Mouse (Mus musculus): ENCODE results near the gene Tmem51. TPM values are rescaled to one million over a fixed set of nuclear protein-coding genes. Genes with fewer than 3 reads are reported as not detected.

The Tmem51 gene
- polyA plus RNA-seq, 1 experiment from 2014 or later, result 5.1 TPM

- peaks cover 4% of the 10 kb centered on the region; the same call in 1 of the 2 replicates for H3K4me1 ChIP-seq (ENCODE audit: control insufficient read depth, insufficient read depth, low read length)
- H3K36me3 ChIP-seq (ENCODE audit: control insufficient read depth, insufficient read depth, low read length), result no peaks in the 10 kb centered on the region
- WGBS, result 74% methylated on average over 6 of the region's 6 CpGs
- ATAC-seq (ENCODE audit: insufficient read depth, low FRiP score, low TSS enrichment) (no peak), DNase-seq (ENCODE audit: low spot score) (no peak)
- no peak overlapping the region for H3K27ac ChIP-seq (ENCODE audit: low read depth, low read length)
- no peak overlapping the region for H3K4me2 ChIP-seq (ENCODE audit: low read depth)
- H3K27me3 ChIP-seq (ENCODE audit: control insufficient read depth, insufficient read depth, low read length), result no peaks in the 10 kb centered on the region
- H3K9ac ChIP-seq (ENCODE audit: low read length), result no peak overlapping the region
- no peak overlapping the region for H3K4me3 ChIP-seq (ENCODE audit: low read depth, low read length)
- H3K9me3 ChIP-seq (ENCODE audit: control insufficient read depth, low read length), result no peaks in the 10 kb centered on the region
Observed at GRCm38 (mm10) chr4:142065835-142066234, 18.3 kb downstream of the Tmem51 start.

GRCm38 (mm10) chr4:142065270-142065669, 18.8 kb downstream of the Tmem51 start:
- Histone ChIP-seq H3K27ac (ENCODE audit: low read depth, low read length) (no peak overlapping the region), H3K9ac (ENCODE audit: low read length) (no peak overlapping the region), H3K36me3 (ENCODE audit: control insufficient read depth, insufficient read depth, low read length) (no peaks in the 10 kb centered on the region), H3K4me3 (ENCODE audit: low read depth, low read length) (no peak overlapping the region), H3K9me3 (ENCODE audit: control insufficient read depth, low read length) (no peaks in the 10 kb centered on the region), H3K4me2 (ENCODE audit: low read depth) (no peak overlapping the region), H3K4me1 (ENCODE audit: control insufficient read depth, insufficient read depth, low read length) (peaks cover 6% of the 10 kb centered on the region; the same call in 1 of the 2 replicates), H3K27me3 (ENCODE audit: control insufficient read depth, insufficient read depth, low read length) (no peaks in the 10 kb centered on the region)
- 87% methylated on average over 8 of the region's 8 CpGs for WGBS
- DNase-seq (ENCODE audit: low spot score) (no peak), ATAC-seq (ENCODE audit: insufficient read depth, low FRiP score, low TSS enrichment) (no peak)

- 90% methylated on average over 11 of the region's 11 CpGs for WGBS
- Histone ChIP-seq H3K4me1 (ENCODE audit: control insufficient read depth, insufficient read depth, low read length) (peaks cover 6% of the 10 kb centered on the region; the same call in 1 of the 2 replicates), H3K4me3 (ENCODE audit: low read depth, low read length) (no peak overlapping the region), H3K36me3 (ENCODE audit: control insufficient read depth, insufficient read depth, low read length) (no peaks in the 10 kb centered on the region), H3K27me3 (ENCODE audit: control insufficient read depth, insufficient read depth, low read length) (no peaks in the 10 kb centered on the region), H3K27ac (ENCODE audit: low read depth, low read length) (no peak overlapping the region), H3K9me3 (ENCODE audit: control insufficient read depth, low read length) (no peaks in the 10 kb centered on the region), H3K4me2 (ENCODE audit: low read depth) (no peak overlapping the region), H3K9ac (ENCODE audit: low read length) (no peak overlapping the region)
- ATAC-seq (ENCODE audit: insufficient read depth, low FRiP score, low TSS enrichment) (no peak), DNase-seq (ENCODE audit: low spot score) (no peak)
Observed at GRCm38 (mm10) chr4:142064582-142065228, 19.4 kb downstream of the Tmem51 start.

GRCm38 (mm10) chr4:142063057-142063534, 21.0 kb downstream of the Tmem51 start:
- H3K4me2 ChIP-seq (ENCODE audit: low read depth), result no peak overlapping the region
- 87% methylated on average over 8 of the region's 8 CpGs for WGBS
- 0 out of 2 replicates have a peak, but pooled peaks cover 6% of the 10 kb centered on the region for H3K4me1 ChIP-seq (ENCODE audit: control insufficient read depth, insufficient read depth, low read length)
- ATAC-seq (ENCODE audit: insufficient read depth, low FRiP score, low TSS enrichment) (no peak), DNase-seq (ENCODE audit: low spot score) (no peak)
- no peak overlapping the region for H3K27ac ChIP-seq (ENCODE audit: low read depth, low read length)
- H3K9me3 ChIP-seq (ENCODE audit: control insufficient read depth, low read length), result no peaks in the 10 kb centered on the region
- no peaks in the 10 kb centered on the region for H3K36me3 ChIP-seq (ENCODE audit: control insufficient read depth, insufficient read depth, low read length)
- no peaks in the 10 kb centered on the region for H3K27me3 ChIP-seq (ENCODE audit: control insufficient read depth, insufficient read depth, low read length)
- H3K4me3 ChIP-seq (ENCODE audit: low read depth, low read length), result no peak overlapping the region
- no peak overlapping the region for H3K9ac ChIP-seq (ENCODE audit: low read length)

- 0 out of 2 replicates have a peak, but pooled peaks cover 6% of the 10 kb centered on the region for H3K4me1 ChIP-seq (ENCODE audit: control insufficient read depth, insufficient read depth, low read length)
- no peak for DNase-seq (ENCODE audit: low spot score)
- no peaks in the 10 kb centered on the region for H3K9me3 ChIP-seq (ENCODE audit: control insufficient read depth, low read length)
- H3K27me3 ChIP-seq (ENCODE audit: control insufficient read depth, insufficient read depth, low read length), result no peaks in the 10 kb centered on the region
- no peak overlapping the region for H3K27ac ChIP-seq (ENCODE audit: low read depth, low read length)
- 67% methylated on average over 23 of the region's 23 CpGs for WGBS
- H3K9ac ChIP-seq (ENCODE audit: low read length), result no peak overlapping the region
- ATAC-seq (ENCODE audit: insufficient read depth, low FRiP score, low TSS enrichment), result no peak
- H3K36me3 ChIP-seq (ENCODE audit: control insufficient read depth, insufficient read depth, low read length), result no peaks in the 10 kb centered on the region
- no peak overlapping the region for H3K4me2 ChIP-seq (ENCODE audit: low read depth)
- no peak overlapping the region for H3K4me3 ChIP-seq (ENCODE audit: low read depth, low read length)
Observed at GRCm38 (mm10) chr4:142061485-142062240, 22.4 kb downstream of the Tmem51 start.

- no peak for ATAC-seq (ENCODE audit: insufficient read depth, low FRiP score, low TSS enrichment)
- 38% methylated on average over 18 of the region's 18 CpGs for WGBS
- no peak overlapping the region; the same call in 1 of the 2 replicates for H3K9ac ChIP-seq (ENCODE audit: low read length)
- H3K36me3 ChIP-seq (ENCODE audit: control insufficient read depth, insufficient read depth, low read length), result no peaks in the 10 kb centered on the region
- DNase-seq (ENCODE audit: low spot score), result no peak
- no peak overlapping the region for H3K27ac ChIP-seq (ENCODE audit: low read depth, low read length)
- no peak overlapping the region for H3K4me3 ChIP-seq (ENCODE audit: low read depth, low read length)
- H3K9me3 ChIP-seq (ENCODE audit: control insufficient read depth, low read length), result no peaks in the 10 kb centered on the region
- H3K4me2 ChIP-seq (ENCODE audit: low read depth), result no peak overlapping the region
- H3K4me1 ChIP-seq (ENCODE audit: control insufficient read depth, insufficient read depth, low read length), result 0 out of 2 replicates have a peak, but pooled peaks cover 6% of the 10 kb centered on the region
- H3K27me3 ChIP-seq (ENCODE audit: control insufficient read depth, insufficient read depth, low read length), result no peaks in the 10 kb centered on the region
Observed at GRCm38 (mm10) chr4:142060455-142061378, 23.4 kb downstream of the Tmem51 start.

- 0 out of 2 replicates have a peak, but pooled peaks cover 6% of the 10 kb centered on the region for H3K4me1 ChIP-seq (ENCODE audit: control insufficient read depth, insufficient read depth, low read length)
- DNase-seq (ENCODE audit: low spot score) (no peak), ATAC-seq (ENCODE audit: insufficient read depth, low FRiP score, low TSS enrichment) (no peak)
- H3K36me3 ChIP-seq (ENCODE audit: control insufficient read depth, insufficient read depth, low read length), result no peaks in the 10 kb centered on the region
- H3K9ac ChIP-seq (ENCODE audit: low read length), result no peak overlapping the region
- H3K27me3 ChIP-seq (ENCODE audit: control insufficient read depth, insufficient read depth, low read length), result no peaks in the 10 kb centered on the region
- no peak overlapping the region for H3K27ac ChIP-seq (ENCODE audit: low read depth, low read length)
- no peak overlapping the region for H3K4me2 ChIP-seq (ENCODE audit: low read depth)
- WGBS, result 92% methylated on average over 8 of the region's 8 CpGs
- no peaks in the 10 kb centered on the region for H3K9me3 ChIP-seq (ENCODE audit: control insufficient read depth, low read length)
- H3K4me3 ChIP-seq (ENCODE audit: low read depth, low read length), result no peak overlapping the region
Observed at GRCm38 (mm10) chr4:142059841-142060193, 24.3 kb downstream of the Tmem51 start.

GRCm38 (mm10) chr4:142059113-142059840, 24.8 kb downstream of the Tmem51 start:
- no peaks in the 10 kb centered on the region for H3K27me3 ChIP-seq (ENCODE audit: control insufficient read depth, insufficient read depth, low read length)
- no peak for DNase-seq (ENCODE audit: low spot score)
- H3K36me3 ChIP-seq (ENCODE audit: control insufficient read depth, insufficient read depth, low read length), result no peaks in the 10 kb centered on the region
- no peak overlapping the region for H3K4me3 ChIP-seq (ENCODE audit: low read depth, low read length)
- no peak overlapping the region for H3K9ac ChIP-seq (ENCODE audit: low read length)
- H3K9me3 ChIP-seq (ENCODE audit: control insufficient read depth, low read length), result no peaks in the 10 kb centered on the region
- no peak for ATAC-seq (ENCODE audit: insufficient read depth, low FRiP score, low TSS enrichment)
- 0 out of 2 replicates have a peak, but pooled peaks cover 6% of the 10 kb centered on the region for H3K4me1 ChIP-seq (ENCODE audit: control insufficient read depth, insufficient read depth, low read length)
- no peak overlapping the region for H3K4me2 ChIP-seq (ENCODE audit: low read depth)
- 79% methylated on average over 13 of the region's 13 CpGs for WGBS
- no peak overlapping the region for H3K27ac ChIP-seq (ENCODE audit: low read depth, low read length)
